Mouse (Mus musculus): ENCODE measurements around the gene Tbx1. TPM values are rescaled to one million over a fixed set of nuclear protein-coding genes. Genes with fewer than 3 reads are reported as not detected.

Gene Tbx1
- total RNA-seq (2023): not detected

DNA sequence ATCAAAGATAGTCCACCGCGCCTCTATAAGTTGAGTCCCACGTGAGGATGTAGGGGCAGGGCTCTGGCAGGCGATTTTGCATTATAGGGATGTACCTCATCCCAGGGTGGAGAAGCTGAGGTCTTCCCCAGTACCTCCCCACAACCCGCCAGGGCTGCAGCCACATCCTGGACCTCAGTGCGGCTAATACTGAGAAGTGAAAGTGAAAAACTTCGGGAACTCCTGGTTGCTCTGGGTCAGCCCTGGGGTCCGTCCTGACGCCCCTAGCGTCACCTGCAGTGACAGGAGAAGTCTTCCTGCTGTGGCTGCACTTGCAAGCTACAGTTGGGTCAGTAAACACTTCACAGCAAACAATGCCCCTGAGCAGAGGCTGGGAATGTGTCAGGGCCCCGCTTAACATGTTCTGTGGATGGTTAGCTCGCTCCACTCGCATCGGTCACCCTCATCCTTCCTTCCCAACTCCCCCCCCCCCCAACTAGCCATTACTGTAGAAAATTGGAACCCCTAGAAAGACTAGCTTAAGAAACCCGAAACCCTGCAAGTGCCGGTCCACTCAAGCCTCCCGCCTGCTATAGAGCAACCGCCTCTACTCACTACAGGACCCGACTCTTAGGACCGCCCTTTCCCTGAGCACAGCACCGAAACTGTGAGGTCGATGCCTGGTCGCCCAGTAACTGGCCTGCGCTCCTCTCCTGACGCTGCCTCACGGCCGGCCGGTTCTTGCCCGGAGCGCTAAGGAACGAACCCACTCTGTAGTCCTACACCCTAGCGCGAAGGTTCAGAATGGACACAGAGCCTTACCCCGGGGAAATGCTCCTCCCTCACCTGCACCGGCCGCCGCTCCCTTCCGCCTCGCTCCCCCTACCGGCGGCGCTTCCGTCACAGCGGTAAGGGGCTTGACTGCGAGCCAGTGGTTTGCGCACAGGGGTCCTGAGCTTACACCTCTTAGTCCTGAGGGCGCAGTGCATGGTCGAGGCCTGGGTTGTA lies at the start of gene Tbx1:
Gene Tbx1 (minus strand): TSS at position 868 of the 987 bp plus-strand sequence.

DNA sequence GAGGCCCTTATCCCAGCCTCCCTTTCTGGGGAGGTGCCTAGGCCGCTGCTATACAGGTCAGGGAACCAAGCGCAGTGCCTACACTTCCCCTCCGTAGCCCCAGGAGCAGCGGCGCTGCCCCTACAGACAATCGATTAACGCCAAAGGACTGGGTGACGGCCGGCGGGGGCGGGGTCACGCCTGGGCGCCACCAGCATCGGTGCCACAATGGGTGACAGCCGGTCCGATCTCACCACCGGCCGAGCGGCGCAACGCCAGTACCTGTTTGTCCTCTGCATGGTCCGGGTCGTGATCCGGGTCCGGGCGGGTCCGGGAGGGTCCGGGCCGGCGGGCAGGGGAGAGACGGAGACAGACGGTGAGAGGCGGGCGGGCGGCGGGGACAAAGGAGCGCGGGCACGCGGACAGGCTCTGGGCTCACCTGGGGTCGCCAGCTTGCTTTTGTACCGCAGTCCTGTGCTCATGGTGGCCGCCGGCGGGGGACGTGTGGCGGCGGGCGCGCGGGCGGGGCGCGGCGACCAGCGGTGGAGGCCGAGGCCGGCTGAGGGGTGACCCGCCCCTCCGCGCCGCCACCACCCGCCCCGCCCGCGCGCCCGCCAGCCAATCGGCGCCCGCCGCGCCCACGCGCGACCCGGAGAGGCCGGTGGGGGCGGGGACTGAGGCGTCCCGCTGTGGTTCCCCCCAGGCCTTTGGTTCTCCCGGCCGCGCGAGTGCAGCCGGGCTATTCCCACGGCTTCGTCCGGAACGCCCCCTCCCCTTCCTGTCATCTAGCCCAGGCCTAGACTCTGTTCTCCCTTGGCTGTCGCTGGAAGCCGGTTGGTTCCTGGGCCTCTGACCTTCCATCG lies 39.1 kb upstream of the Tbx1 start, which contains the start of gene Sept5:
Gene Sept5 (minus strand): TSS at position 565 of the 842 bp plus-strand sequence.

DNA sequence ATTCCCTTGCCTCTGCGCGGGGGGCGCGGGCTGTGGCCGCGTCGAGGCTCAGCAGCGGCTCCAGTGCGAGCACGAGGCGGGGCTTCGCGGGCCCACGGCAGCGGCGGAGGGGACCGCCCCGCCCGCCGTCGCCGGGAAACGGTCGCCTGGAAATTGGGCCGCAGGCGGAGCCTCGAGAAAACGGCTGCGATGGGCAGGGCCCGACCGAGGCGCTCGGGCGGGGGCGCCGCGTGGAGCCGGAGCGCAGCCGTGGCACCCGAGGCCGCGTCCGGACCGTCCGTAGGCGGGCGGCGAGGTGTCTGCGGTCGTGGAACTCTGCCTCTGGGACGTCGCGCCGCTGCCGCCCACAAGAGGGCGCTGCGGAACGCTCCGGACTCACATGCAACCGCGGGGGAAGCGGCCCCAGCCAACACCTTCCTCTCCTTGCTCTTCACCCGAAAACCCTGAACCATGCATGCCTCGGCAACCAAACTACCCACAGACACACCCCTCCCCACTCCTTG lies 36.0 kb upstream of the Tbx1 start, which contains the start of gene Gm49601:
Gene Gm49601 (minus strand): TSS at position 52 of the 503 bp plus-strand sequence.

DNA sequence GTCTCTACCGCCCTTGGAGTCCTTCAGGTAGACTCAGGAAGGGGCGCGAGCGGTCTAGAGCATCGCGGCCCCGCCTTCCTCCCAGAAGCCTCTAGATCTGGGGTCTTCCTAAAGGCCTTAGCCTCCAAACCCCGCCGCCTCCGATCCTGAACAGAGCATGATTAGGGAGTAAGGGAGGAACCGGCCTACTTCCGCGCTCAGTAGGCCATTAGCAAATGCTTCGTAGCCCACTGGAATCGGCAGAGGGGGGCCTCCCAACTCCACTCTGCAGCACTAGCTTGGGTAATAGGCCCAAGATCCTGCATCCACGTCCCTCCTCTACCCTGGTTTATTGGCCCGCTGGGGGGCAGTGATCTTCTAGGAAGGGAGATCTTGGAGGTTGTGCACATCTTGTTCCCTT lies 31.5 kb upstream of the Tbx1 start, which contains the start of gene Gp1bb:
Gene Gp1bb (minus strand): TSS at position 385 of the 400 bp plus-strand sequence.

Other genes with a start within 250 kb of the Tbx1 start
- 10 to 100 TPM; 46.6 to 57.9 TPM for gene Tango2, start 242.6 kb downstream of the Tbx1 start, total RNA-seq (2023)
- gene Arvcf, start 242.5 kb downstream of the Tbx1 start, total RNA-seq (2023): 1 to 10 TPM; 4.9 TPM
- 10 to 100 TPM; 17.8 to 19.8 TPM for gene Txnrd2, start 164.3 kb downstream of the Tbx1 start, total RNA-seq (2023)
- gene Comt, start 163.8 kb downstream of the Tbx1 start, total RNA-seq (2023): 10 to 100 TPM; 13.4 to 18.8 TPM
- gene Gnb1l, start 92.0 kb downstream of the Tbx1 start, total RNA-seq (2023): 10 to 100 TPM; 11.5 to 14.6 TPM
- gene Rtl10, start 91.8 kb downstream of the Tbx1 start, total RNA-seq (2023): 10 to 100 TPM in 1 of 2 experiments, 1 to 10 TPM in 1; 8.9 to 13.0 TPM
- gene Gp1bb, start 31.7 kb upstream of the Tbx1 start, total RNA-seq (2023): not detected
- not detected for gene Gm49601, start 35.8 kb upstream of the Tbx1 start, total RNA-seq (2023)
- gene Sept5, start 39.3 kb upstream of the Tbx1 start, total RNA-seq (2023): under 1 TPM; 0.21 to 0.26 TPM
- gene Cldn5, start 186.2 kb upstream of the Tbx1 start, total RNA-seq (2023): not detected
- 100 to 1,000 TPM; 107 to 114 TPM for gene Ufd1, start 221.1 kb upstream of the Tbx1 start, total RNA-seq (2023)
- gene Cdc45, start 221.3 kb upstream of the Tbx1 start, total RNA-seq (2023): 1 to 10 TPM; 4.3 to 6.8 TPM
- 10 to 100 TPM; 54.9 to 59.3 TPM for gene 2510002D24Rik, start 245.9 kb upstream of the Tbx1 start, total RNA-seq (2023)
- 1 to 10 TPM in 1 of 2 experiments, not detected in 1; 4.9 TPM for gene Gm28539, start 245.9 kb upstream of the Tbx1 start, total RNA-seq (2023)

Measured in T-cell, adult 66 days (primary cell).